Mouse (Mus musculus): Measurements from ENCODE around the gene Fitm2. TPM values are rescaled to one million over a fixed set of nuclear protein-coding genes. Genes with fewer than 3 reads are reported as not detected.

Fitm2 gene
- polyA plus RNA-seq, 1 experiment, result 1.1 TPM

- no peaks in the 10 kb centered on the region for H3K27me3 ChIP-seq (replicated peaks)
- TF ChIP-seq FLI1 (IDR thresholded peaks at IDR 0.05; ENCODE audit: low read length) (no peak), GATA1 (IDR thresholded peaks at IDR 0.05; ENCODE audit: borderline replicate concordance, low read length) (no peak)
- H3K4me3 ChIP-seq (replicated peaks), result no peak overlapping the region
- no peaks in the 10 kb centered on the region for H3K9me3 ChIP-seq
- H3K36me3 ChIP-seq (replicated peaks; ENCODE audit: low read length), result peaks cover 41% of the 10 kb centered on the region
- peaks cover 40% of the 10 kb centered on the region for H3K4me1 ChIP-seq
Measured at GRCm38 (mm10) chr2:163417026-163417425, 55.4 kb downstream of the Fitm2 start.

Other genes starting within 250 kb of the Fitm2 start
- 0.13 and 1.0 TPM in 2 replicates for gene Jph2, start 74.6 kb downstream of the Fitm2 start, polyA plus RNA-seq (2012; ENCODE audit: insufficient read depth, low replicate concordance)
- 2.4 and 3.5 TPM in 2 replicates for gene Oser1, start 47.9 kb downstream of the Fitm2 start, polyA plus RNA-seq (2012; ENCODE audit: insufficient read depth, low replicate concordance)
- 0.47 TPM in 1 of 2 replicates, not detected in the other for gene Gdap1l1, start 34.2 kb downstream of the Fitm2 start, polyA plus RNA-seq (2012; ENCODE audit: insufficient read depth, low replicate concordance)
- gene R3hdml, start 19.7 kb upstream of the Fitm2 start, polyA plus RNA-seq (2012; ENCODE audit: insufficient read depth, low replicate concordance), result not detected in 2 replicates
- gene Hnf4a, start 34.2 kb upstream of the Fitm2 start, polyA plus RNA-seq (2012; ENCODE audit: insufficient read depth, low replicate concordance), result 0.08 TPM in 1 of 2 replicates, not detected in the other
- gene Ttpal, start 129.7 kb upstream of the Fitm2 start, polyA plus RNA-seq (2012; ENCODE audit: insufficient read depth, low replicate concordance), result 5.6 and 12.6 TPM in 2 replicates
- 8.6 and 31.2 TPM in 2 replicates for gene Serinc3, start 172.5 kb upstream of the Fitm2 start, polyA plus RNA-seq (2012; ENCODE audit: insufficient read depth, low replicate concordance)
- gene Pkig, start 185.8 kb upstream of the Fitm2 start, polyA plus RNA-seq (2012; ENCODE audit: insufficient read depth, low replicate concordance), result 348 and 581 TPM in 2 replicates